Mouse (Mus musculus): ENCODE measurements around the gene Plin2. TPM values are rescaled to one million over a fixed set of nuclear protein-coding genes. Genes with fewer than 3 reads are reported as not detected.

Gene Plin2
- polyA plus RNA-seq (2012; rRNA removed) = 49.6 and 54.2 TPM in 2 replicates

DNA sequence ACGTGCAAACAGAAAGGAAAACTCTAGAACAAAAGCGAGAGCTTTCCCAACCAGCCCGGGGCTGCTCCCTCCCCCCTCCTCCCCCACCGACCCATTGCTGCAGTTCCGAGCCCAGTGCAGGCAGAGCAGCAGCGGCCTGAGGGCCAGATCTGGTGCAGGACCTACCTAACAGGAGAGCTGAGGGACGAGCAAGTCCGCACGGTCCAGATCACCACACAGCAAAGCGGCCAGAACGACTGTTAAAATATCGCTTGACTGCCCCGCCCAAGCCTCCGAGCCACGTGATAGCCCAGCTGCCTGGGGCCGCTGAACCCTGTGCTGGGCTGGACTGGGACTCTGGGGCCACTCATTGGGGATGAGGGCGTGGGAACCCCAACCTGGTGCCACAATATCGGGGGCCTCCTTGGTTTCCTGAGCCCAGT is at the start of gene Plin2:
Gene Plin2 (minus strand): TSS at position 281 of the 422 bp plus-strand sequence.

DNA sequence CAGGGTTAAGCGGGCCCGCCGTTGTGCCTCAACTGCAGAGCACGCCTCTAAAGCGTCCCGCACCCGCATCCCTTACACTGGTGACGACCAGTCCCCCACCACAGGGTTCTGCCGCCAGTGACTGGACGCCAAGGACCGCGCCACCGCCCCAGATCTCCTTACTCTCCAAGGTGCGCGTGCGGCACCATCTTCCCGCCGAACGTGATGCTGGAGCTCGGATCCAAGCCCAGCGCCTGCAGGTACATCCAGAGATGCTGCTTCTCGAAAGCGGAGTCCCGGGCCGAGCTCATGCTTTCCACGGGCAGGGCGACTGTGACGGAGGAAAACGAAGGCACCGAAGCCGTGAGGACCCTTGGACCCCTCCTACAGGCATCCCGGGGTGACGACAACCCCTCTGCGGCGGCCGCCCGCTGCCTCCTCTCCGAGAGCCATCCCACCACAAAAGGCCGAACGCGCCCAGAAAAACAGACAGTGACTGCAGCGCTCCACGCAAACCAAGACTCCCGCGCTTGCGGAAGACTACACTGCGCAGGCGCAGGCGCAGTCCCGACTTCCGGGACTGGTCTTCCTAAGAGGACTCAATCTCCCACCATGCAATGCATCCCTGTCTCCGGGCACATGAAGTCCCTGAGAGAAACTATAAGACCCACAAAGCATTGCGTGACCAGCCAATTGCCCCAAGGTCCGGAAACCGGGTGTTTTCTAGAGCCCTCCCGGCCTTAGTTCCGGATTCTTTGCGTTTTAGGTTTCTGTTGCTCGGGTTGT is 58.2 kb downstream of the Plin2 start, which contains the start of gene Haus6:
Gene Haus6 (minus strand): TSS at position 532 of the 765 bp plus-strand sequence.

Other genes starting within 250 kb of the Plin2 start
- 0.02 TPM in 1 of 2 replicates, not detected in the other for gene Saxo1, start 111.7 kb downstream of the Plin2 start, polyA plus RNA-seq (2012; rRNA removed)
- 123 and 129 TPM in 2 replicates for gene Rraga, start 94.4 kb downstream of the Plin2 start, polyA plus RNA-seq (2012; rRNA removed)
- 7.7 and 8.8 TPM in 2 replicates for gene Haus6, start 58.0 kb downstream of the Plin2 start, polyA plus RNA-seq (2012; rRNA removed)
- gene Dennd4c, start 78.5 kb upstream of the Plin2 start, polyA plus RNA-seq (2012; rRNA removed) = 7.3 and 7.7 TPM in 2 replicates
- 1,333 and 1,455 TPM in 2 replicates for gene Rps6, start 187.4 kb upstream of the Plin2 start, polyA plus RNA-seq (2012; rRNA removed)
- 9.8 and 10.2 TPM in 2 replicates for gene Acer2, start 204.3 kb upstream of the Plin2 start, polyA plus RNA-seq (2012; rRNA removed)

Data from central nervous system, embryonic 14 days (tissue).